Mouse (Mus musculus) retina, postnatal 1 day (tissue): Measurements from ENCODE around the gene Asgr1.
"Not testable (repeated sequence)": the region's sequence is repeated elsewhere in the genome, so short reads cannot be mapped to it uniquely, and the experiment has no call there.

Experiments used
- DNase-seq: peaks from one replicate; pipeline ENCODE4 v3.0.0-alpha.2; 2012

Asgr1 gene

DNA sequence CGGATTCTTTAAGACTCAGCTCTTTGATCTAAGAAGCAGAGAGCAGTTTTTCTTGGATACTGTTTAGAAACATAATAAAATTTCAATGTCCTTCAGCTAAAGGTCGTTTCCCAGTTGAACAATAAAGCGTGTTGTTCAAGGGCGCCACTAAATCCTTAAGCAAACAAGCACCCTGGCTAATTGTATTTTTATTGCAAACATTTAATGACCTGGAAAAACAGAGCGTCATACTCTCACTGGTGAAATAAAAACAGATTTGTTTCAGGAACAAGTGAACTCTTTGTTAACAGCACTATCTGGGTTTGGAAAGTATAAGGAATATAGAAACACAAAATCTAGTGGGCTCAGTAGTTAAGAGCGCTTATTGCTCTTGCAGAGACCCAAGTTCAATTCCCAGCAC is 16.2 kb downstream of the Asgr1 start:
- DNase-seq, result no peak

- not testable (repeated sequence) for DNase-seq
Measured at GRCm38 (mm10) chr11:70070603-70071002, 16.7 kb downstream of the Asgr1 start.

DNA sequence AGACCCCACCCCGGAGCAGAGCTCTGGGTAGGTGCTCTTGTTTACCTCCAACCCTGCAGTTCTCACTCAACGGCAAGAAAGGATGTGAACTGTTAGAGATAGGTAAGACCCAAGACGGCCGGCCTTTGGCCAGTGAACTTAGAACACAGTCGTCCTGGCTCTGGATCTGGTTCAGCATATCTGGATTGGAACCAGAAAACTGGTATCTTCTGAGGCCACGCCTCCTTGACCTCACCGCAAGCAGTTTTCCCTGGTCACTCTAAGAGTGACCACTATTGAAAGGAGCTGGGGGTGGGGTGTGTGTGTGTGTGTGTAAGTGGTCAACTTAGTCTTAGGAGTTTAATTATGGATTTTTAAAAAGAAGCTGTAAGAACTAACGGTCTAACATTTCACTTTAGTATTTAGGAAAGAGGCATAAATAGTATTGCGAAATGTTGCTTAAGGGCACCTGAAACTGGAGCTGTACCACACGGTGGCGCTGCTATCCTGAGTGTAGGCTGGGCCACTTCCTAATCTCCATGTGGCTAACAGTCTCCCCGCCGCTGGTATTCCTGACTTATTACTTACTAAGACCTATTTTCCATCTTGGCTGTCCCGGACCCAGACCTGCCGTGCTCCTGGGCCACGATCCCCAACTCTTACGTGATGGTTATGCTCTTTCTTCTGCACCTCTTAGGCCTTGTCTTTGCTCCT is 20.6 kb downstream of the Asgr1 start:
- DNase-seq, result peak; percentile 77

GRCm38 (mm10) chr11:70075581-70075980 is 21.7 kb downstream of the Asgr1 start:
- no peak for DNase-seq

DNA sequence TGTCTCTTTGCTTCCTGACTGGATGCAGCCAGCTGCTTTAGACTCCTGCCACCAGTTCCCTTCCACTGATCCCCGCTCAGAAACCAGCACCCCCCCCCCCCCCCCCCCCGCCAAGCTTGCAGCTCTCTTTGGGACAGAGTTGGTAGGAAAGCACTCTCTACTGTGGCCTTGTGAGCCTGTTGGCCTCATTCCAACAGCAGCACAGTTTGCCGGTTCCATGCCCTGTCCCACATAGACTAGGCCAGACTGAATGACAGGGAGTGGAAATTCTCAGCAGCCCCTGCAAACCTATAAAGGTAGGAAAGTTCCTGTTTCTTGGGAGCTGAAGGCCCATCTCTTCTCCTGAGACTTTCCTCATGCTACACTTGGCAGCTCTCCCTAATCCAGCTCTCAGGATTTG is 23.6 kb downstream of the Asgr1 start:
- no peak for DNase-seq

- no peak for DNase-seq
Measured at GRCm38 (mm10) chr11:70079175-70079574, 25.3 kb downstream of the Asgr1 start.

GRCm38 (mm10) chr11:70079928-70080327 is 26.0 kb downstream of the Asgr1 start:
- DNase-seq, result no peak

- peak; percentile 71 for DNase-seq
Measured at GRCm38 (mm10) chr11:70080803-70081590, 27.1 kb downstream of the Asgr1 start.

DNA sequence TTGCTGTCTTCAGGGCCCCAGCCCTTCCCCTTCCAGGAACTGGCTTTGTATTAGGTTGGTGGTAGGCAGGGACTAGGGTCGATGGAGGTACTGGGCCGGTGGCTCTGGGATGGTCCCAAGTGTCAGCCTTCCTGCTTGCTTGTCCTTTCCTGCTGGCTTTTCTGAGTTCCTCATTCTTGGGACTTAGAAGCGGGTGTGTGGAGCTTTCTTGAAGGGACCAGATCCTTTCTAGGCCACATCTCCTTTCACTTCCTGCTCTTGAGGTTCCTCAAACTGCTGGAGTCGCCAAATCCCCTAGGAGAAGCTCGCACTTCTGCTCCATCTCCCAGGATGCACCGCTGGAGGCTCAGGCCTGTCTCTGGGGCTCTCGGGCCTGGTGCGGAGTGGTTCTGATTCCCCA is 30.7 kb downstream of the Asgr1 start:
- no peak for DNase-seq

- no peak for DNase-seq
Measured at GRCm38 (mm10) chr11:70091986-70092783, 38.3 kb downstream of the Asgr1 start, which contains the start of gene Asgr2. Gene Asgr2 (plus strand): TSS chr11:70092644.

- DNase-seq, result no peak
Measured at GRCm38 (mm10) chr11:70097396-70097795, 43.5 kb downstream of the Asgr1 start.

- no peak for DNase-seq
Measured at GRCm38 (mm10) chr11:70099102-70099501, 45.2 kb downstream of the Asgr1 start.

GRCm38 (mm10) chr11:70099809-70100208 is 45.9 kb downstream of the Asgr1 start:
- no peak for DNase-seq

- no peak for DNase-seq
Measured at GRCm38 (mm10) chr11:70103701-70104315, 49.9 kb downstream of the Asgr1 start.

GRCm38 (mm10) chr11:70107085-70107484 is 53.2 kb downstream of the Asgr1 start:
- no peak for DNase-seq
